Mouse (Mus musculus): Measurements from ENCODE around the gene Pex11a. TPM values are rescaled to one million over a fixed set of nuclear protein-coding genes. Genes with fewer than 3 reads are reported as not detected.

The Pex11a gene
- polyA plus RNA-seq, 1 experiment from 2014 or later: 12.7 TPM

- Histone ChIP-seq H3K4me2 (no peak overlapping the region), H3K4me3 (no peak overlapping the region), H3K4me1 (no peaks in the 10 kb centered on the region), H3K36me3 (ENCODE audit: poor library complexity, severe bottlenecking) (no peaks in the 10 kb centered on the region), H3K27me3 (no peaks in the 10 kb centered on the region), H3K9ac (no peak overlapping the region), H3K9me3 (replicated peaks) (no peaks in the 10 kb centered on the region), H3K27ac (no peak overlapping the region)
- 81% methylated on average over 5 of the region's 5 CpGs for WGBS
- ATAC-seq: no peak
Observed at GRCm38 (mm10) chr7:79761124-79761876, 18.4 kb upstream of the Pex11a start.

- no peaks in the 10 kb centered on the region for H3K9me3 ChIP-seq (replicated peaks)
- ATAC-seq: no peak
- H3K4me2 ChIP-seq: no peak overlapping the region
- no peaks in the 10 kb centered on the region for H3K36me3 ChIP-seq (ENCODE audit: poor library complexity, severe bottlenecking)
- H3K4me1 ChIP-seq: no peaks in the 10 kb centered on the region
- H3K9ac ChIP-seq: no peak overlapping the region
- no peak overlapping the region for H3K4me3 ChIP-seq
- H3K27me3 ChIP-seq: no peaks in the 10 kb centered on the region
- no peak overlapping the region for H3K27ac ChIP-seq
Observed at GRCm38 (mm10) chr7:79759766-79760165, 16.8 kb upstream of the Pex11a start.

GRCm38 (mm10) chr7:79758176-79758575 lies 15.2 kb upstream of the Pex11a start:
- no peak overlapping the region for H3K9ac ChIP-seq
- no peak for ATAC-seq
- no peaks in the 10 kb centered on the region for H3K27me3 ChIP-seq
- no peaks in the 10 kb centered on the region for H3K4me1 ChIP-seq
- H3K4me2 ChIP-seq: no peak overlapping the region
- no peaks in the 10 kb centered on the region for H3K9me3 ChIP-seq (replicated peaks)
- H3K4me3 ChIP-seq: no peak overlapping the region
- H3K36me3 ChIP-seq (ENCODE audit: poor library complexity, severe bottlenecking): no peaks in the 10 kb centered on the region
- 80% methylated on average over 6 of the region's 6 CpGs for WGBS
- no peak overlapping the region for H3K27ac ChIP-seq

GRCm38 (mm10) chr7:79756334-79756733 lies 13.4 kb upstream of the Pex11a start:
- Histone ChIP-seq H3K36me3 (ENCODE audit: poor library complexity, severe bottlenecking) (no peaks in the 10 kb centered on the region), H3K9me3 (replicated peaks) (no peaks in the 10 kb centered on the region), H3K27me3 (no peaks in the 10 kb centered on the region), H3K4me2 (no peak overlapping the region), H3K27ac (no peak overlapping the region), H3K9ac (no peak overlapping the region), H3K4me3 (no peak overlapping the region), H3K4me1 (no peaks in the 10 kb centered on the region)
- no peak for ATAC-seq
- WGBS: 55% methylated on average over 2 of the region's 2 CpGs

GRCm38 (mm10) chr7:79749511-79749910 lies 6.6 kb upstream of the Pex11a start:
- no peaks in the 10 kb centered on the region for H3K36me3 ChIP-seq (ENCODE audit: poor library complexity, severe bottlenecking)
- WGBS: 89% methylated on average over 6 of the region's 6 CpGs
- no peak overlapping the region for H3K4me2 ChIP-seq
- H3K9me3 ChIP-seq (replicated peaks): no peaks in the 10 kb centered on the region
- no peaks in the 10 kb centered on the region for H3K4me1 ChIP-seq
- no peak overlapping the region for H3K27ac ChIP-seq
- H3K9ac ChIP-seq: no peak overlapping the region
- H3K4me3 ChIP-seq: no peak overlapping the region
- no peaks in the 10 kb centered on the region for H3K27me3 ChIP-seq
- ATAC-seq: no peak

GRCm38 (mm10) chr7:79747659-79748058 lies 4.7 kb upstream of the Pex11a start:
- ATAC-seq: no peak
- no peaks in the 10 kb centered on the region for H3K27me3 ChIP-seq

GRCm38 (mm10) chr7:79744585-79744984 lies 1.7 kb upstream of the Pex11a start:
- H3K9me3 ChIP-seq (replicated peaks): no peaks in the 10 kb centered on the region
- no peak for ATAC-seq
- no peak overlapping the region for H3K4me3 ChIP-seq
- no peaks in the 10 kb centered on the region for H3K27me3 ChIP-seq
- no peak overlapping the region for H3K9ac ChIP-seq
- WGBS: 87% methylated on average over 5 of the region's 5 CpGs
- peaks cover 13% of the 10 kb centered on the region; the same call in 1 of the 2 replicates for H3K4me1 ChIP-seq
- H3K27ac ChIP-seq: no peak overlapping the region
- H3K4me2 ChIP-seq: no peak overlapping the region
- no peaks in the 10 kb centered on the region for H3K36me3 ChIP-seq (ENCODE audit: poor library complexity, severe bottlenecking)

More at GRCm38 (mm10) chr7:79747659-79748058, 4.7 kb upstream of the Pex11a start:
- Histone ChIP-seq H3K4me1 (peaks cover 8% of the 10 kb centered on the region; the same call in 1 of the 2 replicates), H3K9me3 (replicated peaks) (no peaks in the 10 kb centered on the region), H3K4me2 (no peak overlapping the region), H3K36me3 (ENCODE audit: poor library complexity, severe bottlenecking) (no peaks in the 10 kb centered on the region), H3K4me3 (no peak overlapping the region), H3K9ac (no peak overlapping the region), H3K27ac (no peak overlapping the region)
- 83% methylated on average over 6 of the region's 6 CpGs for WGBS

GRCm38 (mm10) chr7:79744051-79744450 lies 1.1 kb upstream of the Pex11a start:
- WGBS: 91% methylated on average over 9 of the region's 9 CpGs
- Histone ChIP-seq H3K4me1 (peaks cover 13% of the 10 kb centered on the region; the same call in 1 of the 2 replicates), H3K9ac (no peak overlapping the region), H3K36me3 (ENCODE audit: poor library complexity, severe bottlenecking) (no peaks in the 10 kb centered on the region), H3K27me3 (no peaks in the 10 kb centered on the region), H3K4me3 (no peak overlapping the region), H3K27ac (no peak overlapping the region), H3K4me2 (no peak overlapping the region), H3K9me3 (replicated peaks) (no peaks in the 10 kb centered on the region)
- ATAC-seq: no peak

- peaks cover 8% of the 10 kb centered on the region; the same call in 1 of the 2 replicates for H3K36me3 ChIP-seq (ENCODE audit: poor library complexity, severe bottlenecking)
- H3K4me3 ChIP-seq: peak overlapping the region; percentile 56
- H3K4me2 ChIP-seq: peak overlapping the region; percentile 97
- no peaks in the 10 kb centered on the region for H3K9me3 ChIP-seq (replicated peaks)
- ATAC-seq: no peak
- H3K27me3 ChIP-seq: no peaks in the 10 kb centered on the region
- peaks cover 13% of the 10 kb centered on the region; the same call in 1 of the 2 replicates for H3K4me1 ChIP-seq
- H3K9ac ChIP-seq: peak overlapping the region; percentile 65
- H3K27ac ChIP-seq: no peak overlapping the region
- WGBS: 19% methylated on average over 11 of the region's 11 CpGs
Observed at GRCm38 (mm10) chr7:79742277-79742658, 663 bp downstream of the Pex11a start.

- Histone ChIP-seq H3K27me3 (no peaks in the 10 kb centered on the region), H3K4me1 (peaks cover 13% of the 10 kb centered on the region; the same call in 1 of the 2 replicates), H3K4me3 (no peak overlapping the region), H3K27ac (no peak overlapping the region), H3K9me3 (replicated peaks) (no peaks in the 10 kb centered on the region), H3K36me3 (ENCODE audit: poor library complexity, severe bottlenecking) (peaks cover 17% of the 10 kb centered on the region), H3K9ac (no peak overlapping the region), H3K4me2 (no peak overlapping the region)
- 73% methylated on average over 4 of the region's 4 CpGs for WGBS
- ATAC-seq: no peak
Observed at GRCm38 (mm10) chr7:79740279-79740678, 2.7 kb downstream of the Pex11a start.

- no peak for ATAC-seq
- H3K4me1 ChIP-seq: peaks cover 13% of the 10 kb centered on the region; the same call in 1 of the 2 replicates
- WGBS: 94% methylated on average over 2 of the region's 2 CpGs
- H3K4me3 ChIP-seq: no peak overlapping the region
- peaks cover 25% of the 10 kb centered on the region for H3K36me3 ChIP-seq (ENCODE audit: poor library complexity, severe bottlenecking)
- no peak overlapping the region for H3K9ac ChIP-seq
- H3K27ac ChIP-seq: no peak overlapping the region
- H3K4me2 ChIP-seq: no peak overlapping the region
- no peaks in the 10 kb centered on the region for H3K9me3 ChIP-seq (replicated peaks)
- no peaks in the 10 kb centered on the region for H3K27me3 ChIP-seq
Observed at GRCm38 (mm10) chr7:79738913-79739312, 4.0 kb downstream of the Pex11a start.

GRCm38 (mm10) chr7:79736511-79736910 lies 6.4 kb downstream of the Pex11a start:
- H3K9ac ChIP-seq: no peak overlapping the region
- no peaks in the 10 kb centered on the region for H3K27me3 ChIP-seq
- no peak for ATAC-seq
- WGBS: 92% methylated on average over 14 of the region's 14 CpGs
- H3K4me1 ChIP-seq: no peaks in the 10 kb centered on the region
- no peak overlapping the region for H3K27ac ChIP-seq
- H3K9me3 ChIP-seq (replicated peaks): no peaks in the 10 kb centered on the region
- H3K36me3 ChIP-seq (ENCODE audit: poor library complexity, severe bottlenecking): peaks cover 25% of the 10 kb centered on the region
- no peak overlapping the region for H3K4me2 ChIP-seq
- no peak overlapping the region for H3K4me3 ChIP-seq

- Histone ChIP-seq H3K9me3 (replicated peaks) (no peaks in the 10 kb centered on the region), H3K4me3 (no peak overlapping the region), H3K27ac (no peak overlapping the region), H3K9ac (no peak overlapping the region), H3K36me3 (ENCODE audit: poor library complexity, severe bottlenecking) (peaks cover 25% of the 10 kb centered on the region), H3K27me3 (no peaks in the 10 kb centered on the region), H3K4me1 (no peaks in the 10 kb centered on the region), H3K4me2 (no peak overlapping the region)
- ATAC-seq: no peak
- 86% methylated on average over 8 of the region's 8 CpGs for WGBS
Observed at GRCm38 (mm10) chr7:79734563-79734962, 8.4 kb downstream of the Pex11a start.

Measured in forebrain, embryonic 13.5 days (tissue).